Mouse (Mus musculus): ENCODE data around the gene Ano8.
A peak's percentile ranks its signal among the peaks of the same experiment; 100 is the strongest.

Gene Ano8

DNA sequence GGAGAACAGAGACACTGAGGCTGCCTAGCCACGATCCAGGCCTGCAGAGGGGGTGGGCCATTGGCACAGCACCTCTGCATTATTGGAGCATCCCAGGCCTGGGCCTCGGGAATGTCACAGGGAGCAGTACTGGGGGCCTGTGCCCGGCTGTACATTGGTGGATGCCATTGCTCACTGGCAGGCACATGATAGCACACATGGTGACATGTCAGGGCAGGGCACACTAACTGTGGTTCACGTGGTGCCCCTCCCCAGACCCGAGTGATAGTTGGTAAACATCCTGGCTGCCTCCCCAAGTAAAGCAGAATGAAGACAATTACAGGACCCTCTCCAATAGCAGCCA, 14.9 kb downstream of the Ano8 start:
- DNase-seq (ENCODE audit: low read depth, low spot score) = no peak

GRCm38 (mm10) chr8:71470146-71470912, 15.4 kb downstream of the Ano8 start:
- DNase-seq (ENCODE audit: low read depth, low spot score) = no peak

DNA sequence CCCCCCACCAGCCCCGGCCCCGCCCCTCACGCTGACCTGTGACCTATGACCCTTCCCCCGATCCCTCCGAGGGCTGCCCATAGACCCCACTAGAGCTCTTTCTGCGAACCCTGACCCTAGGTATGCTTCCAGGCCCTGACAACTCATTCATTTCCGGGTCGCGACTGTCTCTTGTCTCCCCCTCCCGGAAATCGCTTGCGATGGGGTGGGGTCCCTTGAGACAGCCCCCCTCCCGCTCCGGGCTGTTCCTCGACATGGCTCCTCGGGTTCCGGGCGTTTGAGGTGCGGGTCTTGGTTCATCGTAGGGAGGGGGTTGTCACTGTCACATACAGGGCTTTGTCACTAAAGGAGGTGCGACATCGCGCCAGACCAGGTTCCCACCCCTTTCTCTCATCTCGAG, 16.4 kb downstream of the Ano8 start:
- DNase-seq (ENCODE audit: low read depth, low spot score) = peak; percentile 37

DNA sequence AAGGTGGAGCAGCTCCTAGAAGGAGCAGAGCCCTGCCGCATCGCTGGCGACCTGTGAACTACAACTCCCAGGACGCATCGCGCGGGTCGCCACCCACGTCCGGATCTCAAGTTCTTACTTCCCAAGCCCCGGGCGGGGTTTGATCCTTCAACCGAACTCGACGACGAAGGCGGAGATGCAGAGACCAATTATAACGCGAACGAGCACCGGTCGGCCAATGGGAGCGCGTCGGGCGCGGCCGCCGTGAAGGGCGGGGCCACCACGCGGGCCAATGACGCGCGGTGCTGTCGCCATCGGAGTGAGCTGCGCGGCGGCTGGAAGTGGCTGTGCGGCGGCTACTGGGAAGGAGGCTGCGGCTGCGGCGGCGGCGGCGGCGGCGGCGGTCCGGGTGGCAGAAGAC, 16.8 kb downstream of the Ano8 start, which contains the start of gene Dda1:
Dda1 (plus strand) TSS at position 284 of the 400 bp plus-strand sequence.
- peak; percentile 99 for DNase-seq (ENCODE audit: low read depth, low spot score)

- DNase-seq (ENCODE audit: low read depth, low spot score) = no peak
These were observed 17.8 kb downstream of the Ano8 start for GRCm38 (mm10) chr8:71468001-71468400.

DNA sequence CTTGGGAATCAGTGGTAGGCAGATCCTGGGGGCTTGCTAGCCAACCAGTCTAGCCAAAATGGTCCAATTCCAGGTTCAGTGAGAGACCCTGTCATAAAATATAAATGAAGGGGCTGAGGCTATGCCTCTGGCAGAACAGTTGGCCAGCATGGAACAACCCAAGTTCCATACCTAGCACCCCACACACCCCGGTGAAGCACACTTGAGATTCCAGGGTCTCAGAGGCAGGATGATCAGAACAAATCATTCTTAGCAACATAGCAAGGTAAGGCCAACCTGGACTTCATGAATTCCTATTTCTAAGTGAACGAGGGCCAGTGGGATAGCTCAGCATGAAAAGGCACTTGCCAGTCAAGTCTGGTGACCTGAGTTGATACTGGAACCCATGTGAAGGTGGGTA, 18.6 kb downstream of the Ano8 start:
- DNase-seq (ENCODE audit: low read depth, low spot score) = no peak

GRCm38 (mm10) chr8:71466198-71466597, 19.6 kb downstream of the Ano8 start:
- DNase-seq (ENCODE audit: low read depth, low spot score) = no peak

GRCm38 (mm10) chr8:71465733-71466132, 20.0 kb downstream of the Ano8 start:
- DNase-seq (ENCODE audit: low read depth, low spot score) = no peak

DNA sequence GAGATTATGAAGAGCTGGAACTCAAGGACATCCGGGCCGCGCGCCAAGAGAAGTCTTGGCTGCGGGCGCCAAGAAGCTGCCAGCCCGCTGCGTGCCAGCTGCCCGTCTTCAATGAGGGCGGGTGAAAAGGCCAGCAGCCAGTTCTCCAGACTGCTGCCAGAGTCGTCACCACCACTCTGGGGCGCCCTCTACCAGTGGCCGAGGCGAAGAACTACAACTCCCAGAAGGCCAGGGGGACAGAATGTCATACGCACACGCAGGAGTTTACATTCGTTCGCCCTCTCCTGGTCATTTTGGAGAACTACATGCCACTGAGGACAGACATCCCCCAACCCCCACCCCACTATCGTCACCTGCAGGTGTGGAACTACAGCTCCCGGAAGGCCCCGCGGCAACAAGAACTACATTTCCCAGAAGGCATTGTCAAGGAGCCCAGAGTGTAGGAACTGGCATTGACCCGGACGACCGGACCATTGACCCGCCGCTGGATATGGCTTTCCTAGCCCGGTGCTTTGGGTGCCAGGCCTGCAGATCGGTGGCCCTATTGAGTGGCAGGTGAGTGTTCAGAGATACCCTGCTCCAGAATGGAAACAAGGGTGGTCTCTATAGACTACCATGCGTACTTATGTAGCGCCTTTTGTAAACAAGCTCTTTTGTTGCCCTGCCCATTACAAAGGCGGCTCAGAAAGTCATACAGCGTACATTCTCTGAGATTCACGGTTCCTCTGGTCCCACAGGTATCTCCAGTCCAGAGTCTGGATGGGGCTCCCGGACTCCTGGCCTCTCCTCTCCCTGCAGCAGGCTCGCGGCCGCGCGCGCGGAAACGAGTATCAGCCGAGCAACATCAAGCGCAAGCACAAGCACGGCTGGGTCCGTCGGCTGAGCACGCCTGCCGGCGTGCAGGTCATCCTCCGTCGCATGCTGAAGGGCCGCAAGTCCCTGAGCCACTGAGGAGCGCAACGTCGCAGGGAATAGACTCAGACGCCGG, 21.0 kb downstream of the Ano8 start, which contains the start of gene Mrpl34:
Mrpl34 (plus strand) TSS at position 447 of the 988 bp plus-strand sequence.
- peak; percentile 100 for DNase-seq (ENCODE audit: low read depth, low spot score)

- DNase-seq (ENCODE audit: low read depth, low spot score) = peak; percentile 94
These were observed 22.4 kb downstream of the Ano8 start, which contains the start of gene Abhd8 for GRCm38 (mm10) chr8:71463188-71464033. Gene Abhd8 (minus strand): TSS chr8:71463655.

GRCm38 (mm10) chr8:71462786-71463185, 23.0 kb downstream of the Ano8 start:
- no peak for DNase-seq (ENCODE audit: low read depth, low spot score)

GRCm38 (mm10) chr8:71462191-71462590, 23.6 kb downstream of the Ano8 start:
- no peak for DNase-seq (ENCODE audit: low read depth, low spot score)

GRCm38 (mm10) chr8:71461152-71461840, 24.5 kb downstream of the Ano8 start:
- DNase-seq (ENCODE audit: low read depth, low spot score) = no peak

GRCm38 (mm10) chr8:71460716-71461115, 25.0 kb downstream of the Ano8 start:
- DNase-seq (ENCODE audit: low read depth, low spot score) = no peak

- DNase-seq (ENCODE audit: low read depth, low spot score) = no peak
These were observed 28.0 kb downstream of the Ano8 start for GRCm38 (mm10) chr8:71457659-71458270.

DNA sequence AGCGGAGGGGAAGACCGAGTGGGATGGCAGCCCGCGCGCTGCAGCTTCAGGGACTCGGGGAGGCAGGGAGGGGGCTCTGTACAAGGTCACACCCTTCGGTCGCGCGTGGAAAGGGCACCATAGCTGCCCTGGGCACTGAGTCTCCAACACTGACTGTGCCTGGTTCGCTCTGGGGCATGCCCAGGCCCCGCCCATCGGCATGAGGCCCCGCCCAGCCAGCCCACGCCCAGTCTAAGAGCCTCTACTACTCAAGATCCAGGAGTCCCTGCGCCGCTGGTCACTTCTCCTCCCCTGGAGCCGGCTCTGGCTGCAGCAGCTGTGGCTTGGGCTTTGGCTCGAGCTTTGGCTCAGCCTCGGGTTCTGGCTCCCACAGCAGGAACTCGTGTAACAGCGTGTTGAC, 28.9 kb downstream of the Ano8 start:
- no peak for DNase-seq (ENCODE audit: low read depth, low spot score)

- DNase-seq (ENCODE audit: low read depth, low spot score) = no peak
These were observed 31.1 kb downstream of the Ano8 start for GRCm38 (mm10) chr8:71454668-71455067.

GRCm38 (mm10) chr8:71452669-71453068, 33.1 kb downstream of the Ano8 start:
- DNase-seq (ENCODE audit: low read depth, low spot score) = no peak

DNA sequence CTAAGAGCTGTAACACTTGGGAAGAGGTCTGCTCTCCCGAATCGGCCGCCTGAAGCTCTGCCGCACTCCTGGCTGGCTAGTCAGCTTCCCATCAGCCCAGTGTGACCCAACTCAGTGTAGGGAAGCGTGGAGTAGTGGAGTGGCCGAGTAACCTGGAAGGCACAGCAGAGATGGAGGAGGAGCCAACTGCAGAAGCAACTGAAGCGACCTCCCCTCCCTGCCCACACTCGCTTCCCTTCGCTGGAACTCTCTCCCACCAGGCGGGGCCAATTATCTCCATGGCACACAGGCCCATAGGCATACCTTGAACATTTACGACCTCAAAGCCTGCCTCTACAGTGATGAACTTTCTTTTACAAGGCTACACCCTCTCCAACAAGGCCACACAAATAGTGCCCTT, 34.0 kb downstream of the Ano8 start:
- no peak for DNase-seq (ENCODE audit: low read depth, low spot score)

DNA sequence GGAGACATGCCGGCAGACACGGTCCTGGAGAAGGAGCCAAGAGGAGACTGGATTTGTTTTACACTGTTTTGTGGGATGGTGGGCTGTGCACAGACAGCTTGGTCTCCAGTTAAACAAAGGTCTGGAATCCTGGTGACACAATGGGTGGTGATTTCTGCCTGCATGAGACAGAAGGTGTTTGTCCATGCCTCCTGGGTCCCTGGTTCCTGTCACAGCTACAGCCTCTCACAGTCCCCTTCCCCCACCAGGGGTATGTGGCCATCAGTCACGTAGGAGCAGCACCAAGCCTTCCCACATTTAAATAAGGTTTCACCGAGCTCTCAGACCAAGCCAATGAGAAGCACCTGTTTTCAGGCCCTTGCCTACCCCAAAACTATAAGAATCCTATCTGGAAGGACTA, 34.4 kb downstream of the Ano8 start:
- DNase-seq (ENCODE audit: low read depth, low spot score) = no peak
